Mouse (Mus musculus) stomach, postnatal 0 days (tissue): ENCODE results near the gene Ccrl2.

Experiments used
- CTCF ChIP-seq: IDR thresholded peaks from 2 replicates; pipeline ENCODE4 v1.5.1; 2016; ENCODE audit warnings: antibody characterized with exemption, low read depth, mild to moderate bottlenecking, moderate library complexity
- EP300 ChIP-seq: optimal IDR thresholded peaks from 2 replicates; pipeline ENCODE3; 2016; ENCODE audit warnings: antibody characterized with exemption

- no peak for TF ChIP-seq CTCF
- TF ChIP-seq EP300: no peak
Measured at GRCm38 (mm10) chr9:111067052-111067451, 9.7 kb upstream of the Ccrl2 start.
